Mouse (Mus musculus) intestine, embryonic 16.5 days (tissue): Measurements from ENCODE around the gene Rbm33. TPM values are rescaled to one million over a fixed set of nuclear protein-coding genes. Genes with fewer than 3 reads are reported as not detected.

Source experiments
- ATAC-seq: fragments of 200-750 bp; cut with Nextera tagmentation; 2 replicates; pipeline ENCODE4 v1.8.0; 2017; ENCODE audit warnings: moderate TSS enrichment, moderate library complexity
- H3K27ac ChIP-seq: fragments of 300-500 bp; sonication (generic); 2 replicates; pipeline ENCODE4 v1.5.1; 2014; ENCODE audit warnings: mild to moderate bottlenecking, low read length
- H3K27me3 ChIP-seq: fragments of 300-500 bp; sonication (generic); replicated peaks from 2 replicates; pipeline ENCODE4 v1.6.1; 2014; ENCODE audit warnings: low read length, control low read depth, mixed read lengths; ENCODE audit not compliant: control insufficient read depth, insufficient read depth
- H3K36me3 ChIP-seq: fragments of 300-500 bp; sonication (generic); 2 replicates; pipeline ENCODE4 v1.6.1; 2014; ENCODE audit warnings: low read length, control low read depth; ENCODE audit not compliant: control insufficient read depth, insufficient read depth
- H3K4me1 ChIP-seq: fragments of 300-500 bp; sonication (generic); 2 replicates; pipeline ENCODE4 v1.6.1; 2014; ENCODE audit warnings: low read length, control low read depth, mixed read lengths; ENCODE audit not compliant: control insufficient read depth, insufficient read depth
- H3K4me2 ChIP-seq: fragments of 300-500 bp; sonication (generic); 2 replicates; pipeline ENCODE4 v1.6.1; 2014; ENCODE audit warnings: low read depth, low read length, control low read depth
- H3K4me3 ChIP-seq: fragments of 300-500 bp; sonication (generic); 2 replicates; pipeline ENCODE4 v1.5.1; 2014; ENCODE audit warnings: mild to moderate bottlenecking, low read length
- H3K9ac ChIP-seq: fragments of 300-500 bp; sonication (generic); 2 replicates; pipeline ENCODE4 v1.6.1; 2014; ENCODE audit warnings: low read depth, low read length
- H3K9me3 ChIP-seq: fragments of 300-500 bp; sonication (generic); 2 replicates; pipeline ENCODE4 v1.6.1; 2016; ENCODE audit warnings: low read length, control low read depth; ENCODE audit not compliant: control insufficient read depth
- WGBS: fragments of 180-500 bp; shearing (Covaris S2); extraction: QIAGEN DNeasy Blood & Tissue Kit; methylation state at CpG from one replicate; pipeline ENCODE4 v1.1.7; 2014; 5-methylcytosine and 5-hydroxymethylcytosine counted together
- polyA plus RNA-seq: library from polyadenylated mRNA; unstranded; fragments of >200 nt; fragmentation: Nextera tagmentation; extraction: Ambion mirVana; gene quantifications from 2 replicates; pipeline ENCODE4 v1.2.1, GENCODE M21; 2015

The Rbm33 gene
- polyA plus RNA-seq, 1 experiment from 2014 or later, result 6.5 TPM

DNA sequence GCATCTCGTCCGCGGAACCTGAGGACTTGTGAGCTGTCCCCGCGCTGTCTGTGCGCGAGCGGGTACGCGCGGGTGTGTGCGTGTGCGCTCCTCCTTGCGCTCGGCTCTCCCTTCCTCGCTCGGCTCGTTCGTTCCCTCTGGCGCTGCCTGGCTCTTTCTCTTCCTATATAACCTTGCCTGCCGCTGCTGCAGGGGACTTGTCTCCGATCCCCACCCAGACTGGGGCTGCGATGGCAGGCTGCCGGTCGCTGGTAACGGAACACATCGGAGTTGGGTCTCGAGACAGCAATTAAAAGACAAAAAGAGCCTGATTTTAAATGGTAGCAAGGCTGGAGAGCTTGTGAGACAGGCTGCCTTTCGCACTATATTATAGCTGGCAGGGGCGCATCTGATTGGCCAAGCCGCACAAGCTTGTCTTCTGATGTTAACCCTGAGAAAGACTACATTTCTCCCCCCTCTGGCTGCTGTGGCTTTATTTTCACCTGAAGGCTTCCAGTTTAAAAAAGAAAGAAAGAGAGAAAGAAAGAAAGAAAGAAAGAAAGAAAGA lies 149.9 kb downstream of the Rbm33 start, which contains the start of gene Shh:
TSS of gene Shh (minus strand) at position 497 of the 547 bp plus-strand sequence.
- Histone ChIP-seq H3K36me3 (no peaks in the 10 kb centered on the region), H3K9me3 (no peaks in the 10 kb centered on the region), H3K4me1 (peaks cover 4% of the 10 kb centered on the region; the same call in 1 of the 2 replicates), H3K27me3 (peaks cover 65% of the 10 kb centered on the region), H3K9ac (peak within 1 kb of the TSS; percentile 71), H3K27ac (peak within 1 kb of the TSS; percentile 71), H3K4me3 (peak within 1 kb of the TSS; percentile 57), H3K4me2 (peak within 1 kb of the TSS; percentile 75)
- ATAC-seq, result no peak
- 1% methylated on average over 31 of the region's 31 CpGs for WGBS

Other genes with a start within 250 kb of the Rbm33 start
- gene Insig1, start 245.8 kb upstream of the Rbm33 start, polyA plus RNA-seq, result 255 and 324 TPM in 2 replicates
- gene En2, start 151.4 kb upstream of the Rbm33 start, polyA plus RNA-seq, result not detected in 2 replicates
- gene Cnpy1, start 71.3 kb upstream of the Rbm33 start, polyA plus RNA-seq, result 0.60 and 0.75 TPM in 2 replicates
- 2.8 TPM in 2 replicates for gene Shh, start 150.1 kb downstream of the Rbm33 start, polyA plus RNA-seq